Mouse (Mus musculus) heart, embryonic 11.5 days (tissue): ENCODE measurements around the gene Kcnip1. TPM values are rescaled to one million over a fixed set of nuclear protein-coding genes. Genes with fewer than 3 reads are reported as not detected.

Source experiments
- ATAC-seq: fragments of 200-750 bp; cut with Nextera tagmentation; replicated peaks from 2 replicates; pipeline ENCODE4 v1.8.0; 2017; ENCODE audit warnings: moderate library complexity; ENCODE audit not compliant: insufficient number of reproducible peaks, low FRiP score, low TSS enrichment
- H3K27ac ChIP-seq: fragments of 300-500 bp; sonication (generic); 2 replicates; pipeline ENCODE4 v1.5.1; 2014; ENCODE audit warnings: mild to moderate bottlenecking, low read depth, low read length
- H3K27me3 ChIP-seq: fragments of 300-500 bp; sonication (generic); 2 replicates; pipeline ENCODE4 v1.6.1; 2014; ENCODE audit warnings: mild to moderate bottlenecking, low read length, mixed read lengths; ENCODE audit not compliant: control insufficient read depth, insufficient read depth
- H3K36me3 ChIP-seq: fragments of 300-500 bp; sonication (generic); 2 replicates; pipeline ENCODE4 v1.6.1; 2014; ENCODE audit warnings: mild to moderate bottlenecking, low read length, moderate library complexity, mixed read lengths; ENCODE audit not compliant: control insufficient read depth, insufficient read depth
- H3K4me1 ChIP-seq: fragments of 300-500 bp; sonication (generic); 2 replicates; pipeline ENCODE4 v1.6.1; 2014; ENCODE audit warnings: low read length; ENCODE audit not compliant: control insufficient read depth, insufficient read depth
- H3K4me2 ChIP-seq: fragments of 300-500 bp; sonication (generic); 2 replicates; pipeline ENCODE4 v1.6.1; 2014; ENCODE audit warnings: mild to moderate bottlenecking, moderate library complexity
- H3K4me3 ChIP-seq: fragments of 300-500 bp; sonication (generic); 2 replicates; pipeline ENCODE4 v1.5.1; 2014; ENCODE audit warnings: low read depth, low read length
- H3K9ac ChIP-seq: fragments of 300-500 bp; sonication (generic); 2 replicates; pipeline ENCODE4 v1.6.1; 2014; ENCODE audit warnings: mild to moderate bottlenecking, low read depth, low read length, moderate library complexity
- H3K9me3 ChIP-seq: fragments of 300-500 bp; sonication (generic); replicated peaks from 2 replicates; pipeline ENCODE4 v1.6.1; 2016; ENCODE audit warnings: low read length; ENCODE audit not compliant: control insufficient read depth
- WGBS: fragments of 180-500 bp; shearing (Covaris S2); extraction: QIAGEN DNeasy Blood & Tissue Kit; methylation state at CpG from one replicate; pipeline ENCODE4 v1.1.7; 2014; ENCODE audit not compliant: insufficient replicate concordance; 5-methylcytosine and 5-hydroxymethylcytosine counted together
- polyA plus RNA-seq: library from polyadenylated mRNA; unstranded; fragments of >200 nt; fragmentation: Nextera tagmentation; extraction: Ambion mirVana; gene quantifications from 2 replicates; pipeline ENCODE4 v1.2.1, GENCODE M21; 2014

Kcnip1 gene
- polyA plus RNA-seq, 1 experiment from 2014 or later: 0.44 TPM

GRCm38 (mm10) chr11:33780263-33780662 is 212.7 kb downstream of the Kcnip1 start:
- H3K4me1 ChIP-seq: no peaks in the 10 kb centered on the region
- WGBS: 63% methylated on average over 4 of the region's 4 CpGs
- no peak for ATAC-seq

DNA sequence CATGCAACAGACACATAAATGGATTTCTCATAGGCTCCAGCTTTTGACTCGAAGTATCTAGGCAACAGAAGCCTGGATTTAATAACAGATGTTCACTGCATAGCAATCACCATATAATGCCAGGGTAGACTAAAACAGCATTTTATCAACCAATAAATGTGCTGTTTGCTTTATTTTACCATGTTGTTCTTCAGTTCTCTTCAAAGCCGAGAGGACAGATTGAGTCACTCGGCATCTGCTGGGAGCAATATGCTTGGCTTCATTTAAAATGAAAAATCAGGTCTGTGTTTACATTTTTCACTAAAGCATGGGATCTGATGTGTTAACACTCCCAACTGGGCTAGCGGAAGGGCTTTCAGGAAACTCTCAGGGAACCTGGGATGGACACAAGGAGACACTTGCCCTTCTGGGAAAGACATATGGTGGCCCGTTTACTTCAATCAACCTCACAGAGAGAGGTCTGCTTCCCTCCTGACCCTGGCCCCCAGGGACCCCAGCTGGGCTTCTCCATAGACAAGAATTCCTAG is 220.3 kb downstream of the Kcnip1 start:
- H3K4me3 ChIP-seq: no peak overlapping the region
- H3K27me3 ChIP-seq: no peaks in the 10 kb centered on the region
- H3K4me1 ChIP-seq: no peaks in the 10 kb centered on the region
- no peak overlapping the region for H3K9ac ChIP-seq
- whole genome bisulfite sequencing: 66% methylated on average over 5 of the region's 5 CpGs
- no peaks in the 10 kb centered on the region for H3K36me3 ChIP-seq
- no peak overlapping the region for H3K27ac ChIP-seq
- no peak for ATAC-seq
- H3K9me3 ChIP-seq: no peaks in the 10 kb centered on the region
- no peak overlapping the region for H3K4me2 ChIP-seq

More at GRCm38 (mm10) chr11:33780263-33780662, 212.7 kb downstream of the Kcnip1 start:
- Histone ChIP-seq H3K36me3 (no peaks in the 10 kb centered on the region), H3K4me2 (no peak overlapping the region), H3K4me3 (no peak overlapping the region), H3K9me3 (no peaks in the 10 kb centered on the region), H3K9ac (no peak overlapping the region), H3K27ac (no peak overlapping the region), H3K27me3 (peaks cover 10% of the 10 kb centered on the region)

DNA sequence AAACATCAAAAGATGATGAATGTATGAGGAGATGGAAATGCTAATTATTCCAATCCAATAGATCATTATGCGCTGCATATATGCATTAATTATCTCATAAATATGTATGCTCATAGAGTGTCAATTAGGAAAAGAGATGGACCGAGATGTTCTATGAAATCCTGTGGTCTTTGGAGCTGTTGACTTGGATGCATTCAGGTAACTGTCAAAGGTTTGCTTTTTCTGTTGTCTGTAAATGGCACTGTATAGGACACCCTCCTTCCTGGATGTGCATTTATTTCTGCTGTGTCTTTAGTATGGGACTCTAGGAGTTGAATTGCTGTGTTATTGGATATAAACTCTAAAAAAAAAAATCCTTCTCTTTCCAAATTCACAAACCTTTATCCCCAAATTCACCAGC is 220.9 kb downstream of the Kcnip1 start:
- no peak overlapping the region for H3K9ac ChIP-seq
- 84% methylated on average over 2 of the region's 2 CpGs for WGBS

GRCm38 (mm10) chr11:33766976-33767938 is 225.7 kb downstream of the Kcnip1 start:
- no peak overlapping the region for H3K9ac ChIP-seq
- no peak for ATAC-seq
- H3K27me3 ChIP-seq: no peaks in the 10 kb centered on the region
- H3K4me1 ChIP-seq: no peaks in the 10 kb centered on the region
- no peak overlapping the region for H3K4me2 ChIP-seq
- no peaks in the 10 kb centered on the region for H3K36me3 ChIP-seq
- H3K4me3 ChIP-seq: no peak overlapping the region
- H3K9me3 ChIP-seq: no peaks in the 10 kb centered on the region
- H3K27ac ChIP-seq: no peak overlapping the region
- WGBS: 65% methylated on average over 9 of the region's 9 CpGs

More for the DNA sequence above, 220.9 kb downstream of the Kcnip1 start:
- Histone ChIP-seq H3K27me3 (no peaks in the 10 kb centered on the region), H3K9me3 (no peaks in the 10 kb centered on the region), H3K4me1 (no peaks in the 10 kb centered on the region), H3K4me2 (no peak overlapping the region), H3K36me3 (no peaks in the 10 kb centered on the region), H3K4me3 (no peak overlapping the region), H3K27ac (no peak overlapping the region)
- no peak for ATAC-seq

DNA sequence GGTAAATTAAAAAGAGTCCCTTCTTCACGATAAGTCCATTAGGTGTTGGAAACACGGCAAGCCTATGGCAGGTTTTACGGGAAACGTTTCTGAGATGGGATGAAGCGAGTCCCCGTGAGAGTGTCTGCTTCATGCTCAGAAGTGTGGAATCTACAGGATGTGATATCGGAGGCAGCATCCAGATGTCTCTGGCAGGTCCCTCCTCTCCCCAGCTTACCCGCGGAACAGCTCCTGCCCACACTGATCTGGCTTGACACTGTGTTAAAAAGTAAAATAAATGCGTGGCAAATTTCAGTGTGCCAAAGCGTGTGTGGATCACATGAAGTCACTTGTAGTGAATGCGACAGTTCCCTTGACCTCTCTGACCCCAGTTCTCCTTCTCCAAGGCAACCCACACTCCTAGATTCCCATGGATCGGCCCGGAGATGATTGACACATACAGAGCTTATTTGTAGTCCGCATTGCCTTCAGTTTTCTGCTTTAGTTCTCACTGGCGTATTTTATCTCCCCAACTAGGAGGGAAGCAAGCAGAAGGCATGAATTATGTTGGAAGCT is 231.7 kb downstream of the Kcnip1 start:
- no peaks in the 10 kb centered on the region for H3K4me1 ChIP-seq
- ATAC-seq: no peak
- no peaks in the 10 kb centered on the region for H3K36me3 ChIP-seq
- WGBS: 70% methylated on average over 16 of the region's 16 CpGs
- H3K4me2 ChIP-seq: no peak overlapping the region
- no peaks in the 10 kb centered on the region for H3K9me3 ChIP-seq
- no peak overlapping the region for H3K4me3 ChIP-seq
- H3K27ac ChIP-seq: no peak overlapping the region
- H3K9ac ChIP-seq: no peak overlapping the region
- no peaks in the 10 kb centered on the region for H3K27me3 ChIP-seq

- no peaks in the 10 kb centered on the region; the same call in 1 of the 2 replicates for H3K27me3 ChIP-seq
- H3K4me3 ChIP-seq: no peak overlapping the region
- no peak overlapping the region for H3K4me2 ChIP-seq
- no peaks in the 10 kb centered on the region for H3K4me1 ChIP-seq
- no peaks in the 10 kb centered on the region for H3K9me3 ChIP-seq
- H3K36me3 ChIP-seq: no peaks in the 10 kb centered on the region
- no peak overlapping the region for H3K27ac ChIP-seq
- ATAC-seq: no peak
- 73% methylated on average over 15 of the region's 15 CpGs for WGBS
- H3K9ac ChIP-seq: no peak overlapping the region
Observed at GRCm38 (mm10) chr11:33756624-33757023, 236.3 kb downstream of the Kcnip1 start.

- H3K9me3 ChIP-seq: no peaks in the 10 kb centered on the region
- no peak overlapping the region for H3K4me2 ChIP-seq
- H3K27ac ChIP-seq: no peak overlapping the region
- H3K4me3 ChIP-seq: no peak overlapping the region
- H3K36me3 ChIP-seq: no peaks in the 10 kb centered on the region
- H3K27me3 ChIP-seq: no peaks in the 10 kb centered on the region; the same call in 1 of the 2 replicates
- H3K4me1 ChIP-seq: no peaks in the 10 kb centered on the region
- no peak for ATAC-seq
- WGBS: 53% methylated on average over 4 of the region's 4 CpGs
- H3K9ac ChIP-seq: no peak overlapping the region
Observed at GRCm38 (mm10) chr11:33752431-33752873, 240.5 kb downstream of the Kcnip1 start.

DNA sequence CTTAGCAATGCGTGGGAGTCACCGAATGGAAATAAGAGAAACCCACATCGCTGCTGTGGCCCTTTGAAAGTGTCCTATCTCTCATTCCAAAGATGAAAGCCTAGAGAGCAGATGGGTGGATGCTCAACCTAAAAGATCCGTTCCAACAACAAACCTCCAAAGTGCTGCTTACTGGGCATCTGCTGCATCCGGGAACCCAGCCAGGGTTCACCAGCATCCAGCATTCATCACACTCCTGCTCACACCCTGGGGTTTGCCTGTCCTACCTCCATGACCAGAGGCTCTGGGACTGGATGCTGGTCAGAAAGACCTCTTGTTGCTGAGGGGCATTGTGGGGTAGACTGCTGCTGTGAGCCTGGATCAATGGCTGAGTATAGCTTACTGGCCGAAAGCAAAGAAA is 241.4 kb downstream of the Kcnip1 start:
- no peak overlapping the region for H3K4me2 ChIP-seq
- no peak for ATAC-seq
- WGBS: 71% methylated on average over 6 of the region's 6 CpGs

More for the DNA sequence above, 241.4 kb downstream of the Kcnip1 start:
- Histone ChIP-seq H3K36me3 (no peaks in the 10 kb centered on the region), H3K4me1 (no peaks in the 10 kb centered on the region), H3K27me3 (no peaks in the 10 kb centered on the region; the same call in 1 of the 2 replicates), H3K27ac (no peak overlapping the region), H3K9ac (no peak overlapping the region), H3K4me3 (no peak overlapping the region), H3K9me3 (no peaks in the 10 kb centered on the region)
